Mouse (Mus musculus) midbrain, embryonic 15.5 days (tissue): ENCODE measurements around the gene Uba5. TPM values are rescaled to one million over a fixed set of nuclear protein-coding genes. Genes with fewer than 3 reads are reported as not detected.

Source experiments
- ATAC-seq: fragments of 200-750 bp; cut with Nextera tagmentation; replicated peaks from 2 replicates; pipeline ENCODE4 v1.8.0; 2017; ENCODE audit warnings: moderate TSS enrichment
- H3K27ac ChIP-seq: fragments of 300-500 bp; sonication (generic); 2 replicates; pipeline ENCODE4 v1.5.1; 2015; ENCODE audit warnings: mild to moderate bottlenecking, inconsistent platforms
- H3K27me3 ChIP-seq: fragments of 300-500 bp; sonication (generic); replicated peaks from 2 replicates; pipeline ENCODE4 v1.6.1; 2015; ENCODE audit warnings: inconsistent platforms
- H3K36me3 ChIP-seq: fragments of 300-500 bp; sonication (generic); replicated peaks from 2 replicates; pipeline ENCODE4 v1.6.1; 2015; ENCODE audit warnings: inconsistent platforms
- H3K4me1 ChIP-seq: fragments of 300-500 bp; sonication (generic); 2 replicates; pipeline ENCODE4 v1.6.1; 2015; ENCODE audit warnings: inconsistent platforms
- H3K4me2 ChIP-seq: fragments of 300-500 bp; sonication (generic); 2 replicates; pipeline ENCODE4 v1.6.1; 2015; ENCODE audit warnings: inconsistent platforms, mild to moderate bottlenecking, moderate library complexity
- H3K4me3 ChIP-seq: fragments of 300-500 bp; sonication (generic); 2 replicates; pipeline ENCODE4 v1.5.1; 2015; ENCODE audit warnings: mild to moderate bottlenecking, inconsistent platforms
- H3K9ac ChIP-seq: fragments of 300-500 bp; sonication (generic); 2 replicates; pipeline ENCODE4 v1.6.1; 2015; ENCODE audit warnings: mild to moderate bottlenecking, inconsistent platforms
- H3K9me3 ChIP-seq: fragments of 300-500 bp; sonication (generic); 2 replicates; pipeline ENCODE4 v1.6.1; 2016; ENCODE audit warnings: inconsistent platforms
- WGBS: fragments of 180-500 bp; shearing (Covaris S2); methylation state at CpG from one replicate; pipeline ENCODE4 v1.1.7; 2015; ENCODE audit warnings: mixed read lengths; 5-methylcytosine and 5-hydroxymethylcytosine counted together
- polyA plus RNA-seq: library from polyadenylated mRNA; unstranded; fragments of >200 nt; fragmentation: Nextera tagmentation; extraction: Ambion mirVana; gene quantifications from 2 replicates; pipeline ENCODE4 v1.2.1, GENCODE M21; 2015

Gene Uba5
- polyA plus RNA-seq, 1 experiment from 2014 or later: 69.6 TPM

DNA sequence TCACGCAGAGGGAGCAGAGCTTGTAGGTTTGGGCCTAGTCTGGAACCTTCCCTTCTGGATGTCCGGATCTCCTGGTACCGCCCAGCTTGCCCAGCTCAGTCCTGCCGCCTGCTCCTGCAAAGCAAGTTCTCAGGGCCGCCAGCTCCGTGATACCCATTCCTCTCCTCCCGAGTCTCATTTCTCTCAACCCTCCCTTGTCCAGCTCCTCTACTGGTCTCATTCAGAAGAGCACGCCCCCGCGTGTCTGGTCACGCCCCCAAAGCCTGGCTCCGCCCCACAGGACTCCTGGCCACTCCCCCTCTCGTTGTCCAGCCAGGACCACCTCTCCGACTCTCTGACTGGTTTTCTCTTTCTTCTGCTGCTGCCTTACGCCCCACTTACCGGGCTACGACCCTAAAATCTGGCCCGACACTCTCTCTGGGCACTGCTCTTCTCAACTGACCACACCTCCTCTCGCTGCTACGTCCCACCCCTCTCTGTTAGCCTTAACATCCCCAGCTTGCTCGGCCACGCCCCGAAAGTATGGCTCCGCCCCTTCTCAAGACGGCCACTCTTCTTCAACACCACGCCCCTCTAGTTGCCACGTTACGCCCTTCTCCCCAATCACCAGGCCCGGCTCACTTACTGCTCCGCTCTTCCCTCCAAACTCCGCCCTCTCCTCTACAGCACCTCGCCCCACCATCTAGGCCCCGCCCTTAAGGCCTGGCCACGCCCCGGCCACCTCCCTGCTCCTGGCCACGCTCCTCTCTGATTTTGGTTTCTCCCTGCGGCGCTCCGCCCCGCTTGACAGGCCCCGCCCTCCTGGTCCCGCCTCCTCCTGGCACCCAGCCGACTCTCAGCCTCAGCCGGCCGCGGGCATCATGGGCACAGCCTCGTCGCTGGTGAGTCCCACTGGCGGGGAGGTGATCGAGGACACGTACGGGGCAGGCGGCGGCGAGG is 60.7 kb downstream of the Uba5 start, which contains the start of gene Nphp3:
Gene Nphp3 (plus strand): TSS at position 624 of the 939 bp plus-strand sequence.
- H3K27ac ChIP-seq: peak within 1 kb of the TSS; percentile 91
- peak; percentile 98 for ATAC-seq
- peak within 1 kb of the TSS; percentile 68 for H3K9ac ChIP-seq
- peaks cover 19% of the 10 kb centered on the region for H3K4me1 ChIP-seq
- no peaks in the 10 kb centered on the region for H3K36me3 ChIP-seq
- peak within 1 kb of the TSS; percentile 75 for H3K4me3 ChIP-seq
- under 1% methylated on average over 55 of the region's 55 CpGs for WGBS
- no peaks in the 10 kb centered on the region for H3K9me3 ChIP-seq
- no peaks in the 10 kb centered on the region; the same call in 1 of the 2 replicates for H3K27me3 ChIP-seq
- peak within 1 kb of the TSS; percentile 81 for H3K4me2 ChIP-seq

DNA sequence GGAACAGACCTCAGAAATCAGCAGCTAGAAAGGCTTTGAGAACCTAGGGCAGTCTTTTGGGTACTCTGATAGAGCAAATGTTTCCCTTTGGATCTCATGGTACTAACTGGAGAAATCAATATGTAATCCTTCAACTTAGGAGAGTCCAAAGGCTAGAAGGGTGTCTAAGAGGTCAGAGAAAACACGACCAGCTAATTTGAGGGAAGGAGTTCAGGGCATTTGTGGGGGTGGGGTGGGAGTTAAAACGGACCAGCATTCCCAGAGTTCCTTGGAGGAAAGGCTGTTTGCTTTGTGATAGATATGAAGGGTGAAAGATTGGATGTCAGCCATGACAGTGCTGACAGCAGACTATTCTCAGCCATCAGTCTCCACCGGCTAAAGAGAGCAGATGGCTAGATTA is 62.3 kb downstream of the Uba5 start:
- no peak overlapping the region for H3K4me2 ChIP-seq
- no peak overlapping the region for H3K4me3 ChIP-seq
- H3K9me3 ChIP-seq: no peaks in the 10 kb centered on the region
- no peak overlapping the region for H3K27ac ChIP-seq
- H3K4me1 ChIP-seq: peaks cover 22% of the 10 kb centered on the region
- no peak overlapping the region for H3K9ac ChIP-seq
- H3K27me3 ChIP-seq: no peaks in the 10 kb centered on the region; the same call in 1 of the 2 replicates
- ATAC-seq: no peak
- 57% methylated on average over 3 of the region's 3 CpGs for WGBS
- H3K36me3 ChIP-seq: no peaks in the 10 kb centered on the region

Other genes starting within 250 kb of the Uba5 start
- 3.3 TPM in 2 replicates for gene Nphp3, start 60.6 kb downstream of the Uba5 start, polyA plus RNA-seq
- not detected in 2 replicates for gene Gm28305, start 22.5 kb downstream of the Uba5 start, polyA plus RNA-seq
- gene Acad11, start 243 bp upstream of the Uba5 start, polyA plus RNA-seq: 6.8 and 7.3 TPM in 2 replicates
- gene Ackr4, start 63.8 kb upstream of the Uba5 start, polyA plus RNA-seq: 0.80 and 1.1 TPM in 2 replicates
- gene Dnajc13, start 199.8 kb upstream of the Uba5 start, polyA plus RNA-seq: 19.3 and 20.5 TPM in 2 replicates